Mouse (Mus musculus) frontal cortex, adult (tissue): ENCODE measurements around the gene Hs6st2.

Experiments used
- ATAC-seq: cut with Nextera tagmentation; 2 replicates; pipeline ENCODE4 v1.9.2; 2017; ENCODE audit warnings: mild to moderate bottlenecking, moderate library complexity, mixed read lengths; ENCODE audit not compliant: low TSS enrichment

The Hs6st2 gene

GRCm38 (mm10) chrX:51343595-51343994 lies 338.1 kb downstream of the Hs6st2 start:
- ATAC-seq = no peak
